Mouse (Mus musculus): ENCODE results near the gene Galnt2.

DNA sequence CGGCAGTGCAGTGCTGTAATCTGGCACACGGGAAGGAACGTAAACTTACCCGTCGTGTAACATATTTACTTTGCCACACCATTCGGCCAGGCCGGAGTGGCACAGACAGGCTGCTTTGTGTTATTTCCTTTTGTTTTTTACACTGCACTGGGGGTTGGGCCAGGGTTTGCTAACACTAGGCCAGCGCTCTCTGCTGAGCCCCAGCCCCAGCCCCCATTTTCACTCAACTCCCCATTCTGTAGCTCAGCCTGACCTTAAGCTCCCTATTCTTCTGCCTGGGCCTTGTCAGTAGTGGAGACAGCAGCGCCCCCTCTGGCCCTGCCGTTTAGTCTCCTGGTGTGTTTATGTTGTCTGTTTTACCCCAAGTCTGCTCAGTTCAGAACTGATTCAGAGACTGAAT is 83.6 kb downstream of the Galnt2 start:
- TF ChIP-seq EP300 (IDR thresholded peaks at IDR 0.05) (no peak), CTCF (IDR thresholded peaks at IDR 0.05) (peak; percentile 71)
